Mouse (Mus musculus): ENCODE data around the gene Zfp398.
A peak's percentile ranks its signal among the peaks of the same experiment; 100 is the strongest.

Zfp398 gene

DNA sequence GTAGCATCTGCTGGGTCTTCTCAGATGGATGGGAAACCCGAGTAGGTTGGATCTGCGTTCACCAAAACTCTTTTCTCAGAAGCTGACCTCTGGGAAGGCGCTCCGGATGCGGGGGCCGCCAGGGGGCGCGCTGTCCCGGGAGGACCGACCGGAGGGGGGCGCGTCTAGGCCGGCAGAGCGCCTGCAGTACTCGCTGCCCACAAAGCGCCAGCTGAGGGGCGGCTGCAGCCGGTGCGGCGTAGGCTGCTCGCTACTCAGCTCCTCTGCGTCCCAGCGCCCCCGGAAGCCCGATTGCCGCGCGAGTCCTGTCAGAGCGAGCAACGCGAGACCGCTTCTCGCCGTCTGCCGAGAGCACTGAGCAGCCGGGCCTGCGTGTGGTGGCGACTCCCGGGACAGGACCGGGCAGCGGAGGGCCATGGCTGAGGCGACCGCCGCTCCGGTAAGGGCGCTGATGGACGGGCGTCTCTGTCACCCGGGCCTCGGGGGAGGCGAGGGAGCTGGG is at the start of gene Zfp398:
Gene Zfp398, plus strand, starts transcription at position 180 of the 502 bp plus-strand sequence.
- peak; percentile 97 for DNase-seq

DNA sequence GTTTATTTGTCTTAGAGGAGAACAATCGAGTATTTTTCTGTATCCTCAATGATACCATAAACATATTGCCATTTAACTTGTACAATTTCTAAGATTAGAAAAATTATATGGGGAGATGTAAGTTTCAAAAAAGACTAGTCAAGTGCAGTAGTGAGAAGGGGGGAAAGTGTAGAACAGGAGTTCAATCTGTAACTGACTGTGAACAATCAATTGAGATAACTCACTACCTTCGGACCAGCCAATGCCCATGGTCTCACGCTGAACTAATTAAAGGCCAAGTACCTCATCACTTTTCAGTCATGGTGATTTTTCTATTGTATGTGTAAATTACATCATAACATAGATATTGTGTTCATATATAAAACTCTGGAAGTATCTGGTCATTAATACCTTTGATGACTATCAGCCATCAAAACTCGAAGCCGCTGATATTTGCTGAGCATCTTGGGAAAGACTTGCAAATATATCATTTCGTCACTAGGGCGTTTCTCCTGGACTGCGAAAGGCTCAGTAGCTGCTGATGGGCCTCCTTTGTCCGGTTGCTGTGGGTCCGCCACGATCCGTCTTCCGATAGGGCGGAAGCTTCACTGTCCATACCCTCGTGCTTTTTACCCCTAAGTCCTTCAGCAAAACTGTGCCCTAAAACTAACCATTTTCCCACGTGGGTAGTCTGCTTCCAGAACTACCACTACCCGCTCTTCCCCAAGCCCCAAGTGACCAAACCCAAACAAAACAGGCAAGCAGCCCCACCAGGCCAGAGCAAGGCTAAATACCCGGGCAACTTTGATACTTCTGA is 47.3 kb upstream of the Zfp398 start:
- peak; percentile 70 for DNase-seq

DNA sequence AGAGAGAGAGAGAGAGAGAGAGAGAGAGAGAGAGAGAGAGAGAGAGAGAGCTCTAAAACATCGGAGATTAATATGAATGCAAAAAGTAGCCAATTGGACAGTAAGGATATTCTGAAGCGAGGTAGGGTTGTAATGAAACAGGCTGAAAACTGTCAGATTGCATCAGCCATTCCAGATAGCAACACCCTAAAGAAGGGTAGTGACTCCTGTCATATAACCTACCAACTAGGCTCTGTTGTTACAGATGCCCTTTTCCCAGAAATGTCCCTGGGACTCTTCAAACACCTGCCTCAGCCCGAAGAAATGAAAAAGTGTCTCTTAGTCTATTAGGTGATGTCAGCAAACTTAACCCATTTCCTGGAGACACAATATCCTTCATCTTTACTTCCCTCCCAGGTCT is 46.6 kb upstream of the Zfp398 start:
- DNase-seq = no peak

DNA sequence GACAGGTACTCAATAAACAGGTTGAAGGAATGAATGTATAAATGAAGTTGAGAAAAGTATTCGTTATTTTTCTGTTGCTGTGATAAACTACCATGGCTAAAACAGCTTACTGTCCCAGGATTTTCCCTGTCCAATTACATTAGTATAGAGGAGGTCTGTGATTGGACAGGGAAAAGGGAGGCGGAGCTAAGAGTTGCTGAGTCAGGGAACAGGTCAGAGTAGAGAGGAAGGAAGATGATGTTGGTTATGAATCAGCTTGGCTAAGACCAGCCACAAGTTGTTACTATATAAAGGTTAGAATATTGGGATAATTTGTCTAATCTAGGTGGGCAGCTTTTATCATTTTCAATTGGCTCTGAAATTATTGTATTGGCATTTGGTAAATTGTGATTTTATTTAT is 44.7 kb upstream of the Zfp398 start:
- peak; percentile 19 for DNase-seq

DNA sequence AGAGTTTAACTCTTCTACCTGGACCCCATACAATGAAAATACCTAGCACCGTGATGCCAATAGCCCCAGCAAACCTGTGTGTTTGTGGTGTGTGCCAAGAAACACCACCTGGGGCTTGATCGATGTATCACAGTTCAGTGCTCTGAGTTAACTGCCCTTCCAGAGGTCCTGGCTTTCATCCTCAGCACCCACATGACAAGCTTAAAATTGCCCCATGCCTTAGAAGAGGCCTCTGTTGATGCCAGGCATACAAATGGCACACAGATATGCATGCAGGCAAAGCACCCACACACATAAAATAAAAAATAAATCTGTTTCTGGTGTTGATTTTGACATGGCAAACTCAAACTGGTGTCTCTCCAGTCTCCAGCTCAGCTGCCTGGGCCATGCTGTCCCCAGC is 42.9 kb upstream of the Zfp398 start:
- no peak for DNase-seq

DNA sequence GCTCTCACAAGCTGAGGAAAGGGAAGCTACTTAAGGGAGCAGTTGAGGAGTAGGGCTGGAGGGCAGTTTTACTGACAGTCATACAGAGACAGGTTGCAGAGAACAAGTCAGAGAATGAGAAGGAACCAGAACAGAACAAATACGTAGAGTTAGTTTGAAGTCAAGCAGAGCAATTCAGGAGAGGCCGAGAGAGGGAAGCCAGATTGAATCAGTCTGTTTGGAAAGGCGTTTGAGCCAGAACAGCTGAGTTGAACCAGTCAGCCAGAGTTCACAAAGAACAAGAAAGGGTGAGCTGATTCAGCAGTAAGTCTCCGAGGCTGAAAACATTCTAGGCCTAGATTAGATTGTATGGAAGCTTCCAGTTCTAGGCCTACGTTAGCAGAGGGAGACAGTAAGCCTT is 42.2 kb upstream of the Zfp398 start:
- DNase-seq = no peak

DNA sequence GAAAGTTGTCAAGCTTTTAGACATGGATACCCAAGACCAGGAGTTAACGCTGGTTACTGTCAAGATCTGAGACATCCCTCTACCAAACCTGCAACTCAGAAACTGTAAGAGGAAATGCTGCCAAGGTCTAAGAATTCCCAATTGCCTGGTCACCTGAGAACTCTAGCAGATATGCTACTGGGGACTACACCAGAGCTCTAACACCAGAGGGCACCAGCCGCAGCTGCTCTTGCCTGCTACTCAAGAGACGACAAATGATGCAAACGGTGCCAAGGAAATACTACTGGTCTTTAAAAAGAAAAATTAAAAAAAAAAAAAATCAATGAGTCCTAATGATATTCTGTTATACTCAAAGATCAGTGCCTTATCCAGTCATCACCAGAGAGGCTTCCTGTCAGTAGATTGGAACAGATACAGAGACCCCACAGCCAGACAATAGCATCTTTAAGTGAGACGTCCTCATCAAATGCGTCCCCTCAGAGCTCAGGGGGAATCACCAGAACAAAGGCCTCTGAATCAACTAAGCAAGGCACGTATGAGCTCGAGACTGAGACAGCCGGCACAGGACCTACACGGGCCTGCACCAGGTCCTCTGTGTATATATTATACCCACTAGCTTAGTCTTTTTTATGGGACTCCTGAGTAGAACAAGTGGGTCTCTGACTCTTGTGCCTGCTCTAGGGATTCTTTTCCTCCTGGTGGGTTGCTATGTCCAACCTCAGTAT is 41.2 kb upstream of the Zfp398 start:
- peak; percentile 36 for DNase-seq

DNA sequence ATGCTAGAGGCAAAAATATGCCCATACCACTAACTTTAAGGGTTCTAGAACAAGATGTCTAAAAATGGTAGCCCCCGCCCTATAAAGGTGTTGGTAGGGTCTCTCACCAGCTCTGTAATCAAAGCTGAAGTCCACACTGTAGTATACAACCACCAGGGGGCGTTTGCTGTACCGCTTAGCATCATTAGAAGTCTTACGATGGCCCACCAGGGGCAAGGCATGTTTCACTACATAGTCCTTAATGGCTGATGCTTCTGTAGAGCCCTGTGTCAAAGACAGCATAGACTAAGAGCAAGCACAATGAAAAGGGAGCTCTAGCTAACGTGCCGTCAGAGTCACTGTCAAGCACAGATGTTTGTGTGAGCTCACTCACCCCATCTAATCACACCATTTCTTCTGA is 36.4 kb upstream of the Zfp398 start:
- DNase-seq = peak; percentile 69

DNA sequence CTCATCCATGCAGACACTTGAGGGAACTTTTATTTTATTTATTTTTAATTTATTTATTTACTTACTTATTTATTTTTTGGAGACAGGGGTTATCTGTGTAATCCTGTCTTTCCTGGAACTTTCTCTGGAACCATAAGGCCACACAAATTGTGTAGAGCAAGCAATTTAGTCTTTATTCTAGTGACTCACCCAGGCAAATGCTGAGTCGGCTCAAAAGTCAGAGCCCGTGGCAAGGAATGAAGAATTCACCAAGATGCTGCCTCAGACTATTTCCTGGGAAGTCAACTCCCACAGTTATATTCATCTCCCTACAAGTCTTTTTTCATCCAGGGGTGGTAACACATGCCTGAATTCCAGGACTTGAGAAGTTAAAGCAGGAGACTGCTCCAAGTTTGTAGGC is 29.9 kb upstream of the Zfp398 start:
- DNase-seq = no peak

DNA sequence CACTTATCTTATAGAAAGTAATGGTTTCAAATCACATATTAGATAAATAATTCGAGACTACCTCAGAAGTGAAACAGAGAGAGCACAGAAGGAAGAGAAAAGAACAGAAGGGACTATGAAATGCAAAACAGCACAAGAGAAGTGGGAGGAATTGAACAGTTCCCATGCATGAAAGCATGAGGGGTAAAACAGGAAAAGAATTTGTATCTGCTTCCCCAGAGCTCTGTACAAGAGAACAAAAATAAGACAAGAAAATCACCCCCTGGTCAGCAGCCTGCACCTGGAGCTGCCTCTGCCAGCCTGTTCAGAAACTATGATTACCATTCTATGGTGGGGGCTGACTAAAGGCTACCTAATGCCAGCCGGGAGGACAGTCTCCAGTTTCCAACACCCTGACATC is 28.0 kb upstream of the Zfp398 start:
- no peak for DNase-seq

DNA sequence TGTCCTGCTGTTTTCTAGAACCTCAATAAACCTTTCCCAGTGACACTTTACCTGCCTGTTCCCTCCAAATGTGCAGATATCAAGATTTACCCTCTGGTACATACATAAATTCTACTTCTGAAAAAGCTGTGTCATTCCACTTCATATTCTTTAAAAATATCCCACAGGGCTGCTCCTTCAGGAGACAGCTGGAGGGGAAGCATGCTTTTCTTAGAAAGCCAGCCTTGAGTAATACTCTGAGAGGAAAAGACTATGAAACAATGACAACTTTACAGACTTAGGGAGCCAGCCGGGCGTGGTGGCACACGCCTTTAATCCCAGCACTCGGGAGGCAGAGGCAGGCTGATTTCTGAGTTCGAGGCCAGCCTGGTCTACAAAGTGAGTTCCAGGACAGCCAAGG is 26.9 kb upstream of the Zfp398 start:
- no peak for DNase-seq

DNA sequence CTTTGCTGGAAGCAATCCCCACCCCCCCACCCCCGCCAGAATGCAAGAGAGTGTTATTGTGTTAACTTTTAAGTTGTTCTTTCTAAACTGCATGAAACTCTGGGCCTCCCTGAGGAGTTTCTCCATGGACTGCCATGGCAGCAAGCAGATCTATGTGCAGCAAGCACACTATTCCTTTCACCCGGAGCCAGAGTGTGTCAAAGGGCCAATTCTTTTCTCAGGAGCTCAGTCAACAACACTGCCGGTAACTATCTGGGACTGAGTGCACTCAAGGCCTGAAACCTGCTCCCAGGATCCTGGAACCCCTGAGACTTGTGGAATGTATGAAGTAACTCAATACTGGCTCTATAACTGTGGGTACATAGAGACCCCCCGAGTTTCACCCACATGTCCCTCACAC is 26.4 kb upstream of the Zfp398 start:
- DNase-seq = no peak

DNA sequence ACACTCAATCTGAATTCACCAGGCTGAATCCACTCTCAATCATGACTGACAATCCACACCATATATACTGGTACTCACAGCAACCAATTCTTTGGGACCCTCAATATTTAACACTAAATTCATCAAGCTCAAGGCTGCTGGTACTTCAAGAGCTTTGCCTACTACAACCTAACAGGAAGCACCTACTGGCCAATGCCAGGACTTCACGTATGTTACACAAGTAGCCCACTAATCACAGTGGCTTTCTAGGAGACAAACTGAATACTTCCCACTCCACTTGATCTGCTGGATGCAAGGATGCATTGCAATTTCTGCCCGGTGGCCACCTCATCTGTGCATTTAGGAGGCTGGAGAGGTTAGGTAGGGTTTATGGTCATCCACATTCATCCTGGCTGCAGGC is 25.3 kb upstream of the Zfp398 start:
- DNase-seq = no peak

DNA sequence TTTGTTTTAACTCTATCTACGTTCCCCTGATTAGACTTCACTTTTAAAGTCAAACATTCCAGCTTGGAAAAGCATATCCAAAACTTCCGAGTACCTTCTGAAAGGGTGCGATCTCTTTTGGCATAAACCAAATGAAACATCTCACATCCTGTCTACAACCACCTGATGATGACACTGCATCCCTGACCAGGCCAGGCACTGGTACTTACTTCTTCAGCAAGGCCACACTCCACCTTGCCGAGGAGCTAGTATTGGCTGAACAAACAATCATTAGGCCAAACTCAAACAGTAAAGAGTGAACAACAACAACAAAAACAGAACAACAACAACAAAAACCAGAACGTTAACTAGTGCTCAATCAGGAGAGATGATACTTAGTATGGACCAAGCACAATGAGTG is 24.1 kb upstream of the Zfp398 start:
- no peak for DNase-seq

DNA sequence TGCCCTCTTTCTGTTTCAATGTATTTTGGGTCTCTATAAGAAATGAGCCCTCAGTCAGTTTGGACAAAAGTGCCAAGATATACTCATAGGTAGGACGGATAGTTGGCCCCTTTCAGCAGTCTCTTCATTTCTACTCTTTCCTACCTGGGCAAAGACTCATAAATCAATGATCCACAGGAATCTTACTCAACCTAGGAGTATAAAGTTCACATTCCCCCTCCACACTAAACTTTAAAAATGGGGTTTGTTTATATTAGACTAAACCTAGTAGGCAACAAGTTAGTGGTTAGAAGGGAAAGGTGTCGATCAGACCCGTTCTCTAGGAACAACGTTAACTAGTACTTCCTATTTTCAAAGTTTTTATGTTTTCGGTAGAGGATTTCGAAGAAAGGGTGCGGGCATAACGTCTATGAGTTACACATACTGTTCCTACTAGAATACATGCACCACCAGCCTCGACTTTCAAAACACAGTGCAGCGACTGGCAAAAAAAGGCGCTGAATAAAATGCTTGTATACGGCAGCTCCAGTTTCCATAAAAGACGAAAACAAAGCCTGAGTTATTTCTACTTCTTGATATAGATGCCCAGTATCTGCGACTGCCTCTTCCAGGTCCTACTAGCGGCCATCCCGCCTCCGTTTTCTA is 23.1 kb upstream of the Zfp398 start:
- DNase-seq = no peak

DNA sequence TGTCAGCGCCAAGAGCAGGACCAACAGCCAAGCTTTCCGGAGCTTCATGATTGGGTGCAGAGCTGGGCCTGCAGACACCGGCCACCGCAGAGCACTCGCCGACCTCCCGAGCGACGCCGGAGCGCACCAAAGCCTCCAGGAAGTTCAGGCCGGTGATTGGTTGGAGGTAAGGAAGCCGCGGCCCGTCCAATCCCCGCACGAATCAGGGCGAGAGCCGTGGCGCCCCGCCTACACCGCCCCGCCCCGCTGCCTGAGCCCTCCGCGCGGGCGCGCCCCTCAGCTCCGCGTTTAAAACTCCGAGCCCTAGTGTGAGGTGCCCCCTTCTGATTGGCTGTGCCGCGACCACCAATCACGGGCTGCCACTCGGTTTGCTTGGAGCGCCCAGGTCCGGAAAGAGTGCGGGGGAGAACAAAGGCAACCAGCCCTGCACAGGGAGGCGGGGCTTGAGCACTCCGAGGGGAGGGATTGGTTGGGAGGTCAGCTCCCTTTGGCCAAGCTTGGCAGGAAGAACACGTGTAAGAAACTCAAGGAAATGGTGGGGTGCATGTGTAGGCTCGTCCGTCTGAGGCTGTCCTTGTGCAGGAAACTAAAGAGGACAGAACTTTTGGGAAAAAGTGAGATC is 22.1 kb upstream of the Zfp398 start, which contains the start of gene Pdia4:
Gene Pdia4, minus strand, starts transcription at position 174 of the 622 bp plus-strand sequence.
- peak; percentile 98 for DNase-seq

DNA sequence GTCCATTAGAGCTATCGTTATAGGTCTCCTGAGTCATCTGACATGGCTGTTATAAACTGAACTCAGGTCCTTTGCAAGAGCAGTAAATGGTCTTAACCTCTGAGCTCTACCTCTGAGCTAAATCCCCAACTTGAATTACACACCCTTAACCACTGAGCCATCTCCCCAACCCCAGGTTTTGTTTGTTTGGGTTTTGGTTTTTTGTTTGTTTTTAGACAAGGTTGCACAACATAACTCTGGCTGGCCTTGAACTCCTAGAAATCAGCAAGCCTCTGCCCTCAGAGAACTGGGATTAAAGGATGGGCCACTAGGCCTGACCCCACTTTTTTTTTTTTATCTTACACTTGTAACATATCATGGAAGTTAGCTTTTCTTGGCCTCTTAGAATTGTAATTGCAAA is 19.3 kb upstream of the Zfp398 start:
- no peak for DNase-seq

DNA sequence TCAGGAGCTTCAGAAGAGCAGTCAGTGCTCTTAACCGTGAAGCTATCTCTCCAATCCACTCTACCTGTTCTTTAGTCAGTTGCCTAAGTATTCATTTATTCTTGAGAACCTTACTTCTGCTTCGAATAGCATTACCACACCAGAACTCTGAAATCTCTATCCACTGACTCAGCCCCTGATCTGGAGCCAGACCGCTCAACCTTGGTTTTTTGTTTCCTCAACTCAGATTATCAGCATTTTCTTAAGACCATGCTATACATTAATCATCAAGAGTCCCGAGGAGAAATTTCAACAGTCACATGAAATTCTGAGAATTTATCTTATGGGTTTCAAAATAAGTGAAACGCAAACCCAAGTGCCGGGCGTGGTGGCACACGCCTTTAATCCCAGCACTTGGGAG is 16.7 kb upstream of the Zfp398 start:
- no peak for DNase-seq

DNA sequence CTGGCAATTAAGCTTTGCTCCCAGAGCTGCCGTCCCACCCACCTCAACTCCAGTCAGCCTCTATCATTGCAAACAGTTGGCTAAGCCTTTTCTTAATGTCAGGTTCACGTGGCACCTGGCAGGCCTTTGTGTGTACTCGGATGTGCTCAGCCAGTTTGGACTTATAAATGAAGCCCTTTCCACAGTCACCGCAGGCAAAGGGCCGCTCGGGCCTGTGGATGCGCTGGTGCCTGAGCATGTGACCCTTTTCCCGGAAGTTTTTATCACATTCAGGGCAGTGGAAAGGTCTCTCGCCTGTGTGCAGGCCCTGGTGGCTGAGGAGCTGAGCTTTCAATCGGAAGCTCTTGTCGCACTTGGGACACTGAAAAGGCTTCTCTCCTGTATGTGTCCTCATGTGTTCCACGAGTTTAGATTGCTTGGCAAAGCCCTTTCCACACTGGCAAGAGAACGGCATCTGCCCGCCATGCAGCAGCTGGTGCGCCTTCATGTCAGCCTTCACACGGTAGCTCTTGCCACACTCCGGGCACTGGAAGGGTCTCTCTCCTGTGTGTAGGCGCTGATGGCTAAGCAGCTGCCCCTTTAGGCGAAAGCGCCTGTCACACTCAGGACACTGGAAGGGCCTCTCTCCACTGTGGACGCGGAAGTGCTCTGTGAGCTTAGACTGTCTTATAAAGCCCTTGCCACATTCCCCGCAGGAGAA is 15.7 kb upstream of the Zfp398 start:
- no peak for DNase-seq

DNA sequence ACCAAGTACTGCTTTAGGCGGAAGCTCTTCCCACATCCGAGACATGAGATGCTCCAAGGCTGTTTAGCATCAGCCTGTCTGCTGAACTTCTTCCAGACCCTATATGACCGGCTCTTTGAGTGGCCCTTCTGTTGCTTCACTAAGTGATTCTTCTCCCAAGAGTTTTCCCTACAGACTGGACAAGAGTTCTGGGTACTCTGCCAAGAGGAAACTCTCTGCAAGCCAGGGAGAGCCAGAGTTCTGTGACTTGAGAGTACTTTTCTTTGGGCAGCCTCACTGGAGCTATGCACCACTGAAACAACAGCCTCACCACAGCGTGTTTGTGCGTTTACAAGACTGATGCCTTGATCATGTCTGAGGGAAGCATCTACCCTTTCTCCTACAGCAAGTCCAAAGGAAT is 14.2 kb upstream of the Zfp398 start:
- no peak for DNase-seq

DNA sequence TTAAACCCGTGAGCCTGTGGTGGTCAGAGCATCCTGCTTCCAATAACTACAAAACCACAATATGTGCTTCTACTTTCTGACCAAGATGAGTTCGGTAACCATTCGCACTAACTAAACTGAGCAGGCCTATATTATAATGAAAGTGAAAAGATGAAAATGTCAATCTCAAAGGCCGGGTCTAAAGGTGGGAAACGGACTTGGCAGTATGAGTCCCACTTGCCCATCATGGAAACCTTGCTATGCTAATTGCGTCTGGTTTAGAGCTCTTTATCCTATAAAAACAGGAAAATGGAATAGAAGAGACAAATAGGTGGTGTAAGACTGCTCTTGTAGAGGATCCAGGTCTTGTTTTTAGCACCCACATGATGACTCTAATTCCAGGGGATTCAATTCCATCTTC is 13.7 kb upstream of the Zfp398 start:
- no peak for DNase-seq

DNA sequence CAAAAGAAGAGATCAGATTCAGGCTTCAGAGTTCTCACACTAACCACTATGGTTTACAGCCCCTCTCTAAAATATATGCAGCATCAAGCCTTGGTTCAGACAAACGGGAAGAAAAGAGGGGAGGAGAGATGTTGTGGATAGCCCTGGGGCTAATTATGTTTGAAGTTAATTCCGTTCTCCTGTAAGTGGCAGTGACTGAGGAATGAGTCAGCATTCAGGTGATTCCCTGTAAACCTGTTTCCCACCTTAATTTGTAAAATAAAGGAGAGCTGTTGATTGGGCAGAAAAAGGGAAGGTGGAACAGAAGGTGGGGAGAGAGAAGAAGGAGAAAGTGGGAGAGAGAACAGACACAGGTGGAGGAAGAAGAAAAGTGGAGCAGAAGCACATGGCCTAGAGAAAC is 11.2 kb upstream of the Zfp398 start:
- DNase-seq = no peak

DNA sequence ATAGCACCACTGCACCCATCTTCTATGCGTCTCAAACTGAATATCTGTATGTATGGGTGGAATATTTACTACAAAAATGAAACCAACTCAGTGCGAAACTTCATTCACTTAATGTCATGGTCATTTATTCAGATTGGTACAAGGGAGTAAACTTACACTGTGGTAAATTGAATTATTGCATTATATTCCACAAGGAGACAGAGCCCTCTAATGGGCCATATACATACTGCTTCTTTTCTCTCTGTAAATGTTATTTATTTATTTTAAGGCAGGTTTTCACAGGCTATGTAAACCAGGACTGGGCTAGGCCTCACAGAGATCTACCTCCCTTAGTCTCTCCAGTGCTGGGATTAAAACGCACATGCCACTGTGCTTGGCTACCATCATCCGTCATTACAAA is 8.0 kb upstream of the Zfp398 start:
- no peak for DNase-seq

Measured in thymus, postnatal 25 days (tissue).